Mouse (Mus musculus): ENCODE data around the gene Pde8b. TPM values are rescaled to one million over a fixed set of nuclear protein-coding genes. Genes with fewer than 3 reads are reported as not detected.

Pde8b gene
- total RNA-seq, 2 experiments from 2014 or later, result 2.0 to 2.2 TPM

DNA sequence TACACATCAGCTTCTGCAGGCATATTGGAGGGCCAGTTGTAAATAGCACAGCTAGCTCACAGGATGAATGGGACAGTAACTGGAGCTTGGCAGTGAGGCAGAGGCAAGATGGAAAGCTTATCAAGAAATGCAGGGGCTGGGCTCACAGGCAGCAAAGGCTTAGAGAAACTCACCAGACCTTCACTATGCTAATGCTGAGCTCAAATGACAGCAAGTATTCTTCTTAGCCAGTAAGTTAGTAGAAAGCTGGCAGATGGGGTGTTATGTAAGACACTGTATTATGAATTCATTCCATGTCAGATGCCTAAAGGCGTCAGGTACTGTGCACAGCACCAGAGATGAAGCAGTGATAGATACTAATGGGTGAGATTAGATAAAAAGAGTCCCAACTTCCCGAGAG, 215.4 kb downstream of the Pde8b start:
- no peak for ATAC-seq (ENCODE audit: poor library complexity, severe bottlenecking)

DNA sequence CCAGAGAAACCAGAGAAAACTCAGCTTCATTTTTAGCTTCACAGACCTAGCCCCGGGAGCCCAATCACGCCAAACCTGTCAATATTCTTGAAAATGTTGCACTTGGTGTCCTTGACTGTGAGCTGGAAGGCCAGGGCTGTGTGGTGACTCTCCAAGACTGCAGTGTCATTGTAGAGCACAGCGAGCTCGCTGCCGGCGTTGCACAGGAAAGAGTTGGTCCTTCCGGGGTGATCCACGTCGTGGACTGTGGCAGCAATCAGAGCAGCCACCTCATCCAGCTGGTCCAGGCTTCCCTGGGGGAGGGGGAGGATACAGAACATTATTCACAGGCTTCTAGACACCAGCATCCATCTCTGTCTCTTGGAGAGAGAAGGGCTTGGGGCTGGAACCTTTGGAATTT, 216.0 kb downstream of the Pde8b start:
- ATAC-seq (ENCODE audit: poor library complexity, severe bottlenecking), result peak; percentile 63

- ATAC-seq (ENCODE audit: poor library complexity, severe bottlenecking), result peak; percentile 77
These were observed 217.2 kb downstream of the Pde8b start for GRCm38 (mm10) chr13:95032973-95033372.

- no peak for ATAC-seq (ENCODE audit: poor library complexity, severe bottlenecking)
These were observed 217.9 kb downstream of the Pde8b start for GRCm38 (mm10) chr13:95032127-95032831.

DNA sequence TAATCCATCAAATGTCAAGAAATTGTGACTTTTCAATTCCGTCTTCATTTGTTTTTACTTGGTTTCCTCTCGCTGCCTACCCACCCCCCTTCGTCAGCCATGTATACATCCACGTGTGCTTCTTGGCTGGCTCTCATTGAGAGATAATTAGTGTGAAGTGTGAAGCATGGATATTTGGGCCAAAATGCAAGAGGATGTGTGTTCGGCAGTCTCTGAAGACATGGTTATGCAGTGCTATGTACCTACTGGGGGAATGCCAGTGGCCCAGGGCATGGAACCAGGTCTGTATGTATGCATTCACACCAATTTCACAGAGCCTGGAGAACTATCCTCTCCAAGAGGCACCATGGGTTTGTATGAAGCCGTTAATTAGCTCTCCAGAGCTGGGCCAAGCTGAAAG, 219.3 kb downstream of the Pde8b start:
- ATAC-seq (ENCODE audit: poor library complexity, severe bottlenecking), result no peak

- ATAC-seq (ENCODE audit: poor library complexity, severe bottlenecking), result no peak
These were observed 229.9 kb downstream of the Pde8b start for GRCm38 (mm10) chr13:95020216-95020615.

DNA sequence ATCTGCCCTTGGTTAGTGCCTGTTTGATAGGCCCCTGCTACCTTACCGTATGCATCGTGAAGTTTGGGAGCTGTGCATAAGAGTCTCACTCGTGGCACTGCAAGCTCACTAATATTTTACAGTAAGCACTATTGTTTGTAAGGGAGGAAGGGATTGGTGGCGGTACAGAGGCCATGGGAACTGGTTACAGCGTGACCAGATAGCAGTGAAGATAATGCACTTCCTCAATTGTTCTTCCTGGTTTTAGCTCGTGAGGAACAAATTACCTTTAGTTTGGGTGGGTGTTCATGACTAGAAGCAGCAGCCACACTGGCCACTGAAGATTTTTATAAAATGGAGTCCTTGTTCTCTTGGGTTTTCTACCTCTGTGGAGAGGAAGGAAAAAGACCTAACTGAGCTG, 230.8 kb downstream of the Pde8b start:
- ATAC-seq (ENCODE audit: poor library complexity, severe bottlenecking), result peak; percentile 80

DNA sequence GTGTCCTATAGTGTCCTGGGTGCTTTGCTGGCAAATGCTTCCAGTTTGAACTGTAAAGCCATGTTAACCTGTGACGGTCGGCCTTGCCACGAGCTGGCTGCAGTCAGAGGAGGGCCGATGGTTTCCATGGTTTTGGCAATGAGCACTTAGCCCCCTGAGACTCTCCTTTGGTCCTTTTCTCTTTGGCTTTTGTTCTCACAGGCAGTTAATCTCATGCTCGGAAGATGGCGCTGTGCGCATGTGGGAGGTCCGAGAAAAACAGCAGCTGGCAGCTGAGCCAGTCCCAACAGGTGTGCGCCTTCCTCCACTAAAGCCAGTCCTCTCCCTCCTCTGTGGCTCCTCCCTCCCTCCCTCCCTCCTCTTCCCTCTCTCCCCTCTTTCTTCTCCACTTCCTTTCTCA, 232.2 kb downstream of the Pde8b start:
- ATAC-seq (ENCODE audit: poor library complexity, severe bottlenecking), result peak; percentile 55

DNA sequence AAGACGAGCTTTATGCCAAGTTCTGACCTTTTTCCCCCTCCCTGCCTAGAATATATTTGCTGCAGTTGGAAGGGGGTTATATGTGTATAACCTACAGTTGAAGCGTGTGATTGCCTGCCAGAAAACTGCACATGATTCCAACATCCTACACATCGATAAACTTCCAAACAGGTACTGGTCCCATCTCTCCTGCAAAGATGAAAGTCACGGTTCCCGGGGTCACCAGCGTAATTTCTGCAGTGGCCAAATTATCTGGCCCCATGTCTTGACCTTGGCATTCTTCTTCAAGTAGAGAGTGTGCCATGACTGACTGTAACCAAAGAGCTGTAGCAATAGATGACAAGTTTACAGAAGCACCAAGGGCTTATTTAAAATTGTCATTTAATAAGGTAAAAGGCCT, 232.9 kb downstream of the Pde8b start:
- ATAC-seq (ENCODE audit: poor library complexity, severe bottlenecking), result no peak

GRCm38 (mm10) chr13:95011546-95012257, 238.4 kb downstream of the Pde8b start:
- ATAC-seq (ENCODE audit: poor library complexity, severe bottlenecking), result no peak

GRCm38 (mm10) chr13:95009261-95009660, 240.9 kb downstream of the Pde8b start:
- ATAC-seq (ENCODE audit: poor library complexity, severe bottlenecking), result no peak

DNA sequence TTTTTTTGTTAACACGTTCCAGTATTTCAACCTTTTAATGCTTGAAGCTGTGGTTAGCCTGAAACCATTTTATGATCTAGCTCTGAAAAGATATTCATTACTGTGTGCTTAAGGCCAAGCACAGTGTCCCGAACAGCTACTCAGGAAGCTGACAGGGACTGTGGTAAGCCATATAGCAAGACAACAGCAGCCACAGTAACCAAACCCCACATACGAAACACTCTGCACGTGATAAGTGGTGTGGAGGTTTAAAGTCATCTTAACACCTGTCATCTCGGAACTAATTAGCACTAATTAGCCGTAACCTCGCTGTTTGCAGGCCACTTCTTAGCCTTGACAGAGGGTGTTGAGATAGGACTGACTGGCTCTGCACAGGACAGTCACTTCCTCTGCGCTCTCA, 242.9 kb downstream of the Pde8b start:
- peak; percentile 59 for ATAC-seq (ENCODE audit: poor library complexity, severe bottlenecking)

DNA sequence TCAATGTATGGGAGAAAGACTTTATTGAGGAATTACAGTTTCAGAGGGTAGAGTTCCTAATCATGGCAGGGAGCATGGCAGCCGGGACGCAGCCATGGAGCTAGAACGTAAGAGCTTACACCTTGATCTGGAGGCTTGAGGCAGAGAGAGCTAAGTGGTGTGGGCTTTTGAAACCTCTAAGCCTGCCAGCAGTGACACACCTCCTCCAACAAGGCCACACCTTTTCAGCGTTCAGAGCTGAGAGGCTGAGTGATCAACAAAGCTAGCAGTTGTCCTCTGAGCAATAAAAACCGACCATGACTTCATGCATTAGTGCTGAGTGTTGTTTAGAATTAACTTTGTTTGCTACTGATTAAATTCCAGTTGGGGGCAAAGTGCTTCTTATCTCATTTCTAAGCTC, 259.6 kb downstream of the Pde8b start:
- ATAC-seq (ENCODE audit: poor library complexity, severe bottlenecking), result no peak

GRCm38 (mm10) chr13:94979081-94979480, 271.1 kb downstream of the Pde8b start:
- ATAC-seq (ENCODE audit: poor library complexity, severe bottlenecking), result no peak

- ATAC-seq (ENCODE audit: poor library complexity, severe bottlenecking), result peak; percentile 97
These were observed 273.6 kb downstream of the Pde8b start, which contains the start of gene Wdr41 for GRCm38 (mm10) chr13:94976219-94977186. Wdr41 (plus strand) TSS chr13:94976344.

DNA sequence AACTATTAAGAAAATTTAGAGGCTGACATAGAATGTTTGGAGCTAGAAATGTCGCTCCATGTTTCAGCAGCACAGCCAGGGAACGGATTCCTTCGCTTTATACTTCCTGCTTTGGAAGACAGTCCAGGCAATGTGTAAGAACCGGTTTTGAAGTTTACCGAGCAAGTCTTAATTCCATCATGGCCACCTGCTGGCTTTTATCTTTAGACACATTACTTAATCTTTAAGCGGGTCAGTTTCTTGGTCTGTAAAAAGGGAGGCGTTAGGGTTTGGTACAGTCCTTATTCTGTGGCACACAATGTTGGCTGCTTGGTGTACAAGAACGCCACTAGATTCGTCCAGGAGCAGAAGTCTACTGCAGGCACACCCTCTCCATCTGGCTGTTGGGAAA, 274.3 kb downstream of the Pde8b start:
- no peak for ATAC-seq (ENCODE audit: poor library complexity, severe bottlenecking)

Other genes starting within 250 kb of the Pde8b start
- 14.5 and 16.8 TPM in 2 replicates for gene Zbed3, start 73.3 kb upstream of the Pde8b start, total RNA-seq (2015)
- gene Zbed3, start 73.3 kb upstream of the Pde8b start, total RNA-seq (2017), result 2.3 and 4.6 TPM in 2 replicates
- 21.2 and 22.2 TPM in 2 replicates for gene Aggf1, start 125.0 kb upstream of the Pde8b start, total RNA-seq (2015)
- gene Aggf1, start 125.0 kb upstream of the Pde8b start, total RNA-seq (2017), result 38.1 and 40.3 TPM in 2 replicates
- not detected in 2 replicates for gene Crhbp, start 194.6 kb upstream of the Pde8b start, total RNA-seq (2015)
- gene Crhbp, start 194.6 kb upstream of the Pde8b start, total RNA-seq (2017), result not detected in 2 replicates
- gene S100z, start 228.4 kb upstream of the Pde8b start, total RNA-seq (2015), result not detected in 2 replicates
- not detected in 2 replicates for gene S100z, start 228.4 kb upstream of the Pde8b start, total RNA-seq (2017)